Mouse (Mus musculus) midbrain, postnatal 0 days (tissue): ENCODE results near the gene Tpgs1. TPM values are rescaled to one million over a fixed set of nuclear protein-coding genes. Genes with fewer than 3 reads are reported as not detected.
A peak's percentile ranks its signal among the peaks of the same experiment; 100 is the strongest.

Source experiments
- ATAC-seq: fragments of 200-750 bp; cut with Nextera tagmentation; 2 replicates; pipeline ENCODE4 v1.8.0; 2017; ENCODE audit warnings: moderate number of reproducible peaks, mild to moderate bottlenecking, moderate TSS enrichment, moderate library complexity; ENCODE audit not compliant: low FRiP score
- DNase-seq: peaks from one replicate; pipeline ENCODE4 v3.0.0-alpha.2; 2015; ENCODE audit warnings: low spot score
- H3K27ac ChIP-seq: fragments of 300-500 bp; sonication (generic); 2 replicates; pipeline ENCODE4 v1.5.1; 2014; ENCODE audit warnings: low read depth, mild to moderate bottlenecking, low read length, mixed read lengths
- H3K27me3 ChIP-seq: fragments of 300-500 bp; sonication (generic); 2 replicates; pipeline ENCODE4 v1.6.1; 2014; ENCODE audit warnings: low read length, control low read depth, mixed read lengths; ENCODE audit not compliant: insufficient read depth
- H3K36me3 ChIP-seq: fragments of 300-500 bp; sonication (generic); 2 replicates; pipeline ENCODE4 v1.6.1; 2014; ENCODE audit warnings: low read length, control low read depth, mixed read lengths; ENCODE audit not compliant: insufficient read depth
- H3K4me1 ChIP-seq: fragments of 300-500 bp; sonication (generic); 2 replicates; pipeline ENCODE4 v1.6.1; 2014; ENCODE audit warnings: mild to moderate bottlenecking, control low read depth, antibody characterized with exemption, low read length, mixed read lengths; ENCODE audit not compliant: insufficient read depth
- H3K4me2 ChIP-seq: fragments of 300-500 bp; sonication (generic); 2 replicates; pipeline ENCODE4 v1.6.1; 2014; ENCODE audit warnings: low read depth, mild to moderate bottlenecking, low read length, mixed read lengths; ENCODE audit not compliant: poor library complexity, severe bottlenecking
- H3K4me3 ChIP-seq: fragments of 300-500 bp; sonication (generic); 2 replicates; pipeline ENCODE4 v1.5.1; 2014; ENCODE audit warnings: low read depth, mild to moderate bottlenecking, low read length, moderate library complexity
- H3K9ac ChIP-seq: fragments of 300-500 bp; sonication (generic); replicated peaks from 2 replicates; pipeline ENCODE4 v1.6.1; 2014; ENCODE audit warnings: mild to moderate bottlenecking, low read length, moderate library complexity, mixed read lengths; ENCODE audit not compliant: poor library complexity, severe bottlenecking
- H3K9me3 ChIP-seq: fragments of 300-500 bp; sonication (generic); 2 replicates; pipeline ENCODE4 v1.6.1; 2016; ENCODE audit warnings: low read length, control low read depth
- CTCF ChIP-seq: IDR thresholded peaks from 2 replicates; pipeline ENCODE4 v1.5.1; 2016; ENCODE audit warnings: antibody characterized with exemption, mild to moderate bottlenecking
- WGBS: fragments of 180-500 bp; shearing (Covaris S2); extraction: QIAGEN DNeasy Blood & Tissue Kit; methylation state at CpG from one replicate; pipeline ENCODE4 v1.1.7; 2014; 5-methylcytosine and 5-hydroxymethylcytosine counted together
- polyA plus RNA-seq: library from polyadenylated mRNA; unstranded; fragments of >200 nt; fragmentation: Nextera tagmentation; extraction: Ambion mirVana; gene quantifications from 2 replicates; pipeline ENCODE4 v1.2.1, GENCODE M21; 2015
- total RNA-seq: library from RNA; depleted of rRNA; stranded (reverse); fragments of >200 nt; gene quantifications from 2 replicates; pipeline ENCODE4 v1.2.3, GENCODE M21; 2014

Gene Tpgs1
- total and polyA plus RNA-seq, 2 experiments from 2014 or later, result 80.9 to 139 TPM

- no peak overlapping the region for H3K4me3 ChIP-seq
- no peaks in the 10 kb centered on the region for H3K9me3 ChIP-seq
- DNase-seq (no peak), ATAC-seq (no peak)
- no peaks in the 10 kb centered on the region for H3K27me3 ChIP-seq
- H3K27ac ChIP-seq, result no peak overlapping the region
- TF ChIP-seq CTCF, result no peak
- H3K9ac ChIP-seq, result no peak overlapping the region
- peaks cover 14% of the 10 kb centered on the region for H3K4me1 ChIP-seq
- H3K4me2 ChIP-seq, result no peak overlapping the region
- peaks cover 45% of the 10 kb centered on the region for H3K36me3 ChIP-seq
- WGBS, result 89% methylated on average over 2 of the region's 2 CpGs
Measured at GRCm38 (mm10) chr10:79686219-79686618, 17.1 kb downstream of the Tpgs1 start.

GRCm38 (mm10) chr10:79686691-79687090 lies 17.5 kb downstream of the Tpgs1 start:
- DNase-seq, result no peak
- H3K9ac ChIP-seq, result no peak overlapping the region
- H3K4me2 ChIP-seq, result no peak overlapping the region
- H3K27me3 ChIP-seq, result no peaks in the 10 kb centered on the region
- no peaks in the 10 kb centered on the region for H3K9me3 ChIP-seq
- no peak for ATAC-seq
- WGBS, result 100% methylated on average over 1 of the region's 1 CpGs
- H3K27ac ChIP-seq, result no peak overlapping the region
- no peak overlapping the region for H3K4me3 ChIP-seq
- H3K4me1 ChIP-seq, result peaks cover 14% of the 10 kb centered on the region
- TF ChIP-seq CTCF, result no peak
- peaks cover 45% of the 10 kb centered on the region for H3K36me3 ChIP-seq

GRCm38 (mm10) chr10:79687513-79687912 lies 18.3 kb downstream of the Tpgs1 start:
- peaks cover 45% of the 10 kb centered on the region for H3K36me3 ChIP-seq

GRCm38 (mm10) chr10:79688720-79689119 lies 19.6 kb downstream of the Tpgs1 start, which contains the start of gene Gzmm:
Gene Gzmm (plus strand): TSS chr10:79689020.
- H3K27ac ChIP-seq, result no peak within 1 kb of the TSS
- TF ChIP-seq CTCF, result no peak
- 87% methylated on average over 4 of the region's 4 CpGs for WGBS
- H3K36me3 ChIP-seq, result peaks cover 45% of the 10 kb centered on the region
- H3K9ac ChIP-seq, result no peak within 1 kb of the TSS
- peaks cover 5% of the 10 kb centered on the region for H3K4me1 ChIP-seq
- H3K4me3 ChIP-seq, result no peak within 1 kb of the TSS
- DNase-seq (no peak), ATAC-seq (no peak)
- no peaks in the 10 kb centered on the region for H3K9me3 ChIP-seq
- H3K4me2 ChIP-seq, result no peak within 1 kb of the TSS
- no peaks in the 10 kb centered on the region for H3K27me3 ChIP-seq

More at GRCm38 (mm10) chr10:79687513-79687912, 18.3 kb downstream of the Tpgs1 start:
- Histone ChIP-seq H3K9me3 (no peaks in the 10 kb centered on the region), H3K27me3 (no peaks in the 10 kb centered on the region), H3K4me3 (no peak overlapping the region), H3K9ac (no peak overlapping the region), H3K4me1 (peaks cover 14% of the 10 kb centered on the region), H3K4me2 (no peak overlapping the region), H3K27ac (no peak overlapping the region)
- no peak for ATAC-seq
- DNase-seq, result no peak
- over 99% methylated on average over 6 of the region's 6 CpGs for WGBS
- TF ChIP-seq CTCF, result no peak

GRCm38 (mm10) chr10:79689178-79689577 lies 20.0 kb downstream of the Tpgs1 start:
- TF ChIP-seq CTCF, result no peak
- Histone ChIP-seq H3K27ac (no peak overlapping the region), H3K4me1 (0 out of 2 replicates have a peak, but pooled peaks cover under 1% of the 10 kb centered on the region), H3K9me3 (no peaks in the 10 kb centered on the region), H3K4me2 (no peak overlapping the region), H3K27me3 (no peaks in the 10 kb centered on the region), H3K36me3 (peaks cover 45% of the 10 kb centered on the region), H3K4me3 (no peak overlapping the region), H3K9ac (no peak overlapping the region)
- no peak for ATAC-seq
- no peak for DNase-seq
- WGBS, result 98% methylated on average over 3 of the region's 3 CpGs

- H3K4me2 ChIP-seq, result no peak overlapping the region
- H3K27me3 ChIP-seq, result no peaks in the 10 kb centered on the region
- H3K4me3 ChIP-seq, result no peak overlapping the region
- WGBS, result 98% methylated on average over 2 of the region's 2 CpGs
- peaks cover 20% of the 10 kb centered on the region for H3K36me3 ChIP-seq
- TF ChIP-seq CTCF, result peak; percentile 46
- no peaks in the 10 kb centered on the region for H3K9me3 ChIP-seq
- H3K4me1 ChIP-seq, result no peaks in the 10 kb centered on the region
- H3K27ac ChIP-seq, result no peak overlapping the region
- no peak overlapping the region for H3K9ac ChIP-seq
- ATAC-seq (no peak), DNase-seq (no peak)
Measured at GRCm38 (mm10) chr10:79691986-79692548, 22.9 kb downstream of the Tpgs1 start.
